Mouse (Mus musculus) embryonic facial prominence, embryonic 12.5 days (tissue): ENCODE data around the gene Ggcx. TPM values are rescaled to one million over a fixed set of nuclear protein-coding genes. Genes with fewer than 3 reads are reported as not detected.
"Not testable (repeated sequence)": the region's sequence is repeated elsewhere in the genome, so short reads cannot be mapped to it uniquely, and the experiment has no call there.

Experiments
- ATAC-seq: fragments of 200-750 bp; cut with Nextera tagmentation; 2 replicates; pipeline ENCODE4 v1.8.0; 2017; ENCODE audit not compliant: insufficient number of reproducible peaks, insufficient read depth, low FRiP score, low TSS enrichment
- H3K27ac ChIP-seq: fragments of 300-500 bp; sonication (generic); 2 replicates; pipeline ENCODE4 v1.5.1; 2016; ENCODE audit warnings: mild to moderate bottlenecking
- H3K27me3 ChIP-seq: fragments of 300-500 bp; sonication (generic); 2 replicates; pipeline ENCODE4 v1.6.1; 2016; ENCODE audit warnings: mild to moderate bottlenecking, moderate library complexity
- H3K36me3 ChIP-seq: fragments of 300-500 bp; sonication (generic); 2 replicates; pipeline ENCODE4 v1.6.1; 2016; ENCODE audit warnings: mild to moderate bottlenecking
- H3K4me1 ChIP-seq: fragments of 300-500 bp; sonication (generic); 2 replicates; pipeline ENCODE4 v1.6.1; 2016
- H3K4me2 ChIP-seq: fragments of 300-500 bp; sonication (generic); replicated peaks from 2 replicates; pipeline ENCODE4 v1.6.1; 2016; ENCODE audit warnings: mild to moderate bottlenecking, moderate library complexity
- H3K4me3 ChIP-seq: fragments of 300-500 bp; sonication (generic); 2 replicates; pipeline ENCODE4 v1.5.1; 2016; ENCODE audit warnings: mild to moderate bottlenecking
- H3K9ac ChIP-seq: fragments of 300-500 bp; sonication (generic); 2 replicates; pipeline ENCODE4 v1.6.1; 2016; ENCODE audit warnings: mild to moderate bottlenecking, moderate library complexity
- H3K9me3 ChIP-seq: fragments of 300-500 bp; sonication (generic); 2 replicates; pipeline ENCODE4 v1.6.1; 2016; ENCODE audit warnings: mild to moderate bottlenecking, moderate library complexity
- WGBS: fragments of 180-500 bp; shearing (Covaris S2); methylation state at CpG from one replicate; pipeline ENCODE4 v1.1.7; 2016; 5-methylcytosine and 5-hydroxymethylcytosine counted together
- polyA plus RNA-seq: library from polyadenylated mRNA; unstranded; fragments of >200 nt; fragmentation: Nextera tagmentation; extraction: Ambion mirVana; gene quantifications from 2 replicates; pipeline ENCODE4 v1.2.1, GENCODE M21; 2016

The Ggcx gene
- polyA plus RNA-seq, 1 experiment from 2014 or later, result 34.4 TPM

GRCm38 (mm10) chr6:72452329-72452728, 38.2 kb downstream of the Ggcx start:
- Histone ChIP-seq H3K4me3 (no peak overlapping the region), H3K27ac (no peak overlapping the region), H3K27me3 (no peaks in the 10 kb centered on the region), H3K36me3 (no peaks in the 10 kb centered on the region), H3K9me3 (no peaks in the 10 kb centered on the region), H3K4me1 (peaks cover 8% of the 10 kb centered on the region), H3K4me2 (no peak overlapping the region), H3K9ac (no peak overlapping the region)
- WGBS, result 83% methylated on average over 2 of the region's 2 CpGs
- no peak for ATAC-seq

DNA sequence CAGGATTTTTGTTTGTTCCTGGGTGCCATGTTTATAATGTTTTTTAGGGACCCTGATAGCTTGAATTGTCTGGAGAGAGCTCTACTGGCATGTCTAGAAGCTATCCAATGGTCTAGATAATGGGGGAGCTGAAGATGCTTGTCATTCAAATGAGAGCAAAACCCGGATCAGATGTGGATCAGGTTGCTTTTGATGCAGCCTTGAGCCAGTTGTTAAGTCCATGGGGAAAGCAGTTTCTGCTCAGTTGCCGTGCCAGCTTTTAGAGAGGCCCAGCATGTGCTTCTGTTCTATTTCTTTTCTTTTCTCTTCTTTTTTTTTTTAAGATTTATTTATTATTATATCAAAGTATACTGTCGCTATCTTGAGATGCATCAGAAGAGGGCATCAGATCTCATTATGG, 39.5 kb downstream of the Ggcx start:
- H3K9ac ChIP-seq, result no peak overlapping the region
- no peaks in the 10 kb centered on the region for H3K36me3 ChIP-seq
- no peaks in the 10 kb centered on the region for H3K27me3 ChIP-seq
- no peak for ATAC-seq
- H3K4me2 ChIP-seq, result no peak overlapping the region
- H3K27ac ChIP-seq, result no peak overlapping the region
- H3K4me3 ChIP-seq, result no peak overlapping the region
- peaks cover 8% of the 10 kb centered on the region for H3K4me1 ChIP-seq
- WGBS, result 61% methylated on average over 3 of the region's 3 CpGs
- H3K9me3 ChIP-seq, result no peaks in the 10 kb centered on the region

DNA sequence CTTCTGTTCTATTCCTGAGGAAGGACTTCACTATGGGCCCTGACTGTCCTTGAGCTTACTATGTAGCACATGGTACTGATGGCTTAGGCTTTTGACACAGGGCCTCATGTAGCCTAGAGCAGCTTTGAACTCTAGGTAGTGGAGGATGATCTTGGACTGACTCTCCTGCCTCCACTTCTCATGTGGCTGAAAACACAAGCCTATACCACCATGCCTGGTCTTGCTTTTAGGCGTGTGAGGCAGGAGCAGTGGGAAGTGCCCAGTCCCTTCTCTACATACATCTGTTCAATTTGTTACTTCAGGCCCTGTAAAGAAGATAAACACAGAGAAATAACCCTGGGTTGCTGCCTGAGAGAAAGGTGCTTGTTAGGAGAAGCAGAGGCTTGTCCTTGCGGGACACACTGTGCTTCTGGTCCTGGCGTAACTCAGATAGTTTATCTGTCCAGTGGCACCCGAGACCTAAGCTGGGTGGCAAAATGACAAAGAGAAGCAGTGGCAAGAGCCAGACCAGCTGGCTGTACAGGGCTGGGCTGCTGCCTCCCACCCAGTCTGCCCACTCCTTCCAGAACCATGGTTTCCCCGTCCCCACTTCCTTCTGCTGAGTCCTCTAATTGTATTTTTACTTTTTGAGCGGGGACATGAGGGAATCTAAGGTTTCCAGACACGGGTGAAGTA, 40.1 kb downstream of the Ggcx start:
- no peak overlapping the region for H3K4me3 ChIP-seq

DNA sequence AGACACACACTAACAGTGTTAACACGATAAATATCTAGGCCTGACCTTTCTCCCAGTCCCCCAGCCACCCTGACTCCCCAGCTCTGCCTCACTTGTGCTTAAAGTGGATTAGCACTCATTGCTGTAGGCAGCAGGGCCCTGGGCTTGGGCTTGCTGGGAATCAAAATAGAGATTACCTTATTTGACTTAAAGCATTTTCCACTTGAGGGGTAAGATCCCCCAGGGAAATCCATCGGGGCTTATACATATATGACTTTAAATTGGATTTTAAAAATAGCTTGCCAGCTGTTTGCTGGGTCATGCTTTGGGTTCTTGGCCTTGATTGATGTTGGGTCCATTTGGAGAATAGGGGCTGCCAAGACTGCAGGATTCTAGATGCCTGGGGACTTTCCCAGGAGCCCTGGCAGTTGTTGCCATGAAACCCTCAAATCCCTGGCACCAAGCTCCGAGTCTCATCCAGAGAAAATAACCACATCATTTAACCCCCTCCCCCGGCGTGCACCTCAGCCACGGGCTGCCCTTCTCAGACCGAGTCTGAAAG, 40.8 kb downstream of the Ggcx start:
- 51% methylated on average over 7 of the region's 7 CpGs for WGBS

More for the DNA sequence above, 40.1 kb downstream of the Ggcx start:
- ATAC-seq, result no peak
- 55% methylated on average over 7 of the region's 7 CpGs for WGBS
- peaks cover 11% of the 10 kb centered on the region for H3K4me1 ChIP-seq
- peak overlapping the region; percentile 43 for H3K27ac ChIP-seq
- H3K36me3 ChIP-seq, result no peaks in the 10 kb centered on the region
- H3K27me3 ChIP-seq, result no peaks in the 10 kb centered on the region
- no peak overlapping the region for H3K9ac ChIP-seq
- H3K9me3 ChIP-seq, result no peaks in the 10 kb centered on the region
- no peak overlapping the region for H3K4me2 ChIP-seq

DNA sequence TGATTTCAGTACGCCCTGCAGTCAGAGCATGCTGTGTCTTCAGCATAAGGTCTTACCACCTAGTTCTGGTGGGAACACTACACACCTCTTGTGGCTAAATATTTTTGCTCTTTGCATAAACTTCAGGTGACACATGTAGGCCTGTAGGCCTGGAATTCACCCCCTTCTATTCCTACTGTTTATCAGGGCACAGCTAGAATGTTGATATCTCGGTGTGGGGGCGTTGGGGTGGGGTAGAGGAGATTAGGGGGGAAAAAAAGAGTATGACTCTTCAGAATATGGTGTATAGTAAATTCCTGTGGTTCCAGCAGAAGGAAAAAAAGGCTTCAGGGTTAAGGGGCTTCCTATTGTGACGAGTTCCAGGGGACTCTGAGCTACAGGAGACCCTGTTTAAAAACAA, 42.5 kb downstream of the Ggcx start:
- 83% methylated on average over 4 of the region's 4 CpGs for WGBS
- Histone ChIP-seq H3K36me3 (no peaks in the 10 kb centered on the region), H3K9ac (no peak overlapping the region), H3K4me2 (no peak overlapping the region), H3K4me1 (peaks cover 15% of the 10 kb centered on the region), H3K9me3 (no peaks in the 10 kb centered on the region), H3K27ac (no peak overlapping the region), H3K27me3 (no peaks in the 10 kb centered on the region), H3K4me3 (no peak overlapping the region)
- ATAC-seq, result no peak

More for the DNA sequence above, 40.8 kb downstream of the Ggcx start:
- Histone ChIP-seq H3K9ac (no peak overlapping the region), H3K27ac (peak overlapping the region; percentile 43; the same call in 1 of the 2 replicates), H3K9me3 (no peaks in the 10 kb centered on the region), H3K27me3 (no peaks in the 10 kb centered on the region), H3K4me1 (peaks cover 11% of the 10 kb centered on the region), H3K36me3 (no peaks in the 10 kb centered on the region), H3K4me3 (no peak overlapping the region), H3K4me2 (no peak overlapping the region)
- 0 out of 2 replicates have a peak, but pooled peaks have one; percentile 56 for ATAC-seq

DNA sequence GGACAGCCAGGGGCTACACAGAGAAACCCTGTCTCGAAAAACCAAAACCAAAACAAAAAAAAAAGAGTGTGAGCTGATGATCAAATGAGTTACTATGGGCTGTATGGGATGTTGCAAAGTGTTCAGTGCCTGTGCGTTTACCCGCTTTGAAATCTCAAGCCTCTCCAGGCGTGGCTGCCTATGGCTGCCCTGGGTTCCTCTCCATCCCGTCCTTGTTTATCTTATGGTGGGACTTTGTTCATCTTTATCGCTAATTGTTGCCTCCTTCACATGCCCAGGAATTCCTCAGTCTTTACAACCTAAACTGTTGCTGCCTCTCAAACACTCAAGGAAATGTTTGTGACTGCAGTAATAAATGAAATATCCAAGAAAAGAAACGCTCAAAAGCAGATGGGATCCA, 44.3 kb downstream of the Ggcx start:
- Histone ChIP-seq H3K36me3 (no peaks in the 10 kb centered on the region), H3K9me3 (no peaks in the 10 kb centered on the region), H3K4me2 (no peak overlapping the region), H3K27me3 (no peaks in the 10 kb centered on the region), H3K9ac (no peak overlapping the region), H3K4me3 (no peak overlapping the region), H3K4me1 (peaks cover 15% of the 10 kb centered on the region), H3K27ac (peak overlapping the region; percentile 26; the same call in 1 of the 2 replicates)
- no peak for ATAC-seq
- 73% methylated on average over 7 of the region's 7 CpGs for WGBS

DNA sequence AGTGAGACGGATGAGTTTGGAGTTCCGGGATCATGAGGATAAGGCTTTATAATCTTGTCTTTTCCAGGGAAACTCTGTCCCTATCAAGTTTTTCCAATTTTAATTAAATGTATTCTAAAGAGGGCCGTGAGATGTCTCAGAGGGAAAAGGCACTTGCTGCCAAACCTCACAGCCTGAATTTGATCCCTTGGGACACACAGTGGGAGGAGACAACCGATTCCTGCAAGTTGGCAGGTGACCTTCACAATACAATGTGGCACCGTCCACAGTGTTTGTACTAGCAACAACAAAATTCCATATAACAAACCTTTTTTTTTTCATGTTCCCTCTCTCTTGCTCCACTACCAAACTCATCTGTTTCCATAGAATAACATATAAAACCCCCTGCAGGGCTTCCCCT, 44.8 kb downstream of the Ggcx start:
- WGBS, result 53% methylated on average over 5 of the region's 5 CpGs
- H3K36me3 ChIP-seq, result no peaks in the 10 kb centered on the region
- no peaks in the 10 kb centered on the region for H3K27me3 ChIP-seq
- no peak overlapping the region for H3K4me2 ChIP-seq
- H3K9me3 ChIP-seq, result no peaks in the 10 kb centered on the region
- no peak overlapping the region; the same call in 1 of the 2 replicates for H3K27ac ChIP-seq
- H3K4me3 ChIP-seq, result no peak overlapping the region
- H3K9ac ChIP-seq, result no peak overlapping the region
- ATAC-seq, result no peak
- peaks cover 15% of the 10 kb centered on the region for H3K4me1 ChIP-seq

DNA sequence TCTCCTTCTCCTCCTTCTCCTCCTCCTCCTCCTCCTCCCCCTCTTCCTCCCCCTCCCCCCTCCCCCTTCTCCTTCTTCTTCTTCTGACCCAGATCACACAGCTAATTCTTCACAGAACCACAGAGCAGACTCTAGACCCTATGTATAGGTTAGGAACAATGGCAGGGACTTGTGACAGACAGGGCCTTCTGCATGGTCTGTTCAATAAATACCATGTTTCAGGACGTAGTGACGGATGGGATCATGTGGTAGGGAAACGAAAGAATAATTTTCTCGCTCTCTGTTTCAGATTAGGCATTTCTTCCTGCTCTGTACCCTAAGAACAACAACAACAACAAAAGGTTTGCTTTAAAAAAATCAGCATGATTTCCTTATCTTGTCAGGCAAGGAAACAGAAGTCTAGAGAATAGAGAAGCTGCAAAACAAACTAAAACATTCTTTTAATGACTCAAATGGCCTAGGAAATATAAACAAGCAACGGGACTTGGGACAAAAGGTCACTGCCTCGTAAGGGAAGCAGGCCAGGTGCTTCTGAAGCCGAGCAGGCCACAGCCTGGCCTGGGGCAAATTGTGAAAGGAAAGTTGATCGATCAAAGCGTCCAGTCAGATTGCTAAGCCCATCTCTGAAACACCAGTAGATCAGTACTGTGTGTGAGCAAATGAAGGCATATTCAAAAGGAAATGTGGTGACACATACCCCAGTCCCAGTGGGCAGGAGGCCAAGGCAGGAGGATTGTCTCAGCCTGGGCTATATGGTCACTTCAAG, 46.1 kb downstream of the Ggcx start:
- no peaks in the 10 kb centered on the region for H3K36me3 ChIP-seq
- H3K4me1 ChIP-seq, result 0 out of 2 replicates have a peak, but pooled peaks cover 7% of the 10 kb centered on the region
- WGBS, result 26% methylated on average over 9 of the region's 9 CpGs
- no peaks in the 10 kb centered on the region for H3K9me3 ChIP-seq
- no peaks in the 10 kb centered on the region for H3K27me3 ChIP-seq
- H3K27ac ChIP-seq, result no peak overlapping the region
- H3K4me3 ChIP-seq, result no peak overlapping the region
- no peak for ATAC-seq
- no peak overlapping the region for H3K4me2 ChIP-seq
- no peak overlapping the region for H3K9ac ChIP-seq

GRCm38 (mm10) chr6:72462550-72463257, 48.6 kb downstream of the Ggcx start:
- H3K36me3 ChIP-seq, H3K4me2 ChIP-seq, H3K9me3 ChIP-seq, ATAC-seq, H3K9ac ChIP-seq, H3K27me3 ChIP-seq, H3K4me1 ChIP-seq, H3K27ac ChIP-seq, H3K4me3 ChIP-seq: not testable (repeated sequence)
- 84% methylated on average over 5 of the region's 5 CpGs for WGBS

DNA sequence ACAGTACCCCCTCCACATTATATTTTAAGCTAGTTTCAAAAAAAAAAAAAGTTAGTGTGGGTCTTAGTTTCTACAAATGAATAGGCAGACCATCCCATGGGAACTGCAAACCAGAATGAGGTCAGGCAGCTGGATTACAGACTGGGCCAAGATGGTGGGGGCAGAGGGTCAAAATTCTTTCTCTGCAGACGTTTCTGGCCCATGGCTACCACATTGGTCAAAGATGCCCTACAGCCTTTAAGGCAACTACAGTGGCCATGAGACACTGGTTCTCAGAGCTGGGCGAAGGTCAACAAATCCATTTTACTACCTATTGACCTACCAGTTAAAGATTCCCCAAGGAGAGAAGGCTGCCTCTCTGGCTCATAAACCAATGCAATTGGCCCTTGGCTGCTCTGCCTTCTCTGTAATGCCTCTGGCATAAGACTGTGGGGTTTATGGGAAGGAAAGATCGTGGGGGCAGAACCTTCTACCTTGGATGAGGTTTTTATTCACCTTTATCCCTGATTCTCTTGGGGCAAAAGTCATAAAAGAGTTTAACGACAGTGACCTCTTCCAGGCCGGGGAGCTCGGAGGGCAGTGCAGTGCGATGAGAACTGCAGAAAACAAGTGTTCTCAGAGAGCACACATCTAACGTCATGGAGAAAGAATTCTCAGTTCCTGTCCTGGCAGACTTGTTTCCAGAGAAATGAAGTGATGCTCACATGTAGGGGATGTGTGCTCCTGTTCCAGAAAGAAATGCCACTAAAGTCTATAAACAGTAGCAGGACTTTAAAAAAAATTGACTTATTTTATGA, 51.5 kb downstream of the Ggcx start:
- Histone ChIP-seq H3K27ac (no peak overlapping the region), H3K9ac (no peak overlapping the region), H3K4me1 (0 out of 2 replicates have a peak, but pooled peaks cover under 1% of the 10 kb centered on the region), H3K36me3 (no peaks in the 10 kb centered on the region), H3K9me3 (no peaks in the 10 kb centered on the region), H3K27me3 (no peaks in the 10 kb centered on the region), H3K4me3 (no peak overlapping the region), H3K4me2 (no peak overlapping the region)
- ATAC-seq, result no peak
- 74% methylated on average over 8 of the region's 8 CpGs for WGBS

DNA sequence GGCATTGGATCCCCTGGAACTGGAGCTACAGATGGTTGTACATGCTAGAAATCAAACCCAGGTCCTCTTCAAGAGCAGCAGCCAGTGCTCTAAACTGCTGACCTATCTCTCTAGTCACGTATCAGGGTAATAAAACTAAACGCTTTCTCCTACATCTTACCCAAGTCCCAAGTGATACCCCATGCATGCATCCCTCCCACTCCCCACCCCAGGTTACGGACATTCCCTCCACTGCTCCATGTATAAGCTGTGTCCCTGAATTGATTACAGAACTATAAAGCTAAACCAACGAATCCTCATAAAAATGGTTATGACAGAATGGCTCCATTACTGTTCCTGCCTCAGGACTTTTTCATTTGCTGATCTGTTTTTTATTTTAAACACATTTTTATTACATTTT, 52.1 kb downstream of the Ggcx start:
- no peak overlapping the region for H3K27ac ChIP-seq
- 76% methylated on average over 4 of the region's 4 CpGs for WGBS
- H3K4me2 ChIP-seq, result no peak overlapping the region
- no peaks in the 10 kb centered on the region for H3K4me1 ChIP-seq
- no peak overlapping the region for H3K4me3 ChIP-seq
- H3K9me3 ChIP-seq, result no peaks in the 10 kb centered on the region
- ATAC-seq, result no peak
- no peaks in the 10 kb centered on the region for H3K36me3 ChIP-seq
- H3K27me3 ChIP-seq, result no peaks in the 10 kb centered on the region
- H3K9ac ChIP-seq, result no peak overlapping the region
